Mouse (Mus musculus) small intestine, adult 2 months (tissue): ENCODE measurements around the gene Clstn1.

Experiments used
- CTCF ChIP-seq: fragments of 200-500 bp; IDR thresholded peaks from 2 replicates; pipeline ENCODE4 v1.5.1; 2012; ENCODE audit warnings: low read depth, mild to moderate bottlenecking, control low read depth, inconsistent platforms, low read length, moderate library complexity, mixed read lengths; ENCODE audit not compliant: insufficient replicate concordance, insufficient read length; ENCODE audit errors: extremely low read depth
- POLR2A ChIP-seq: fragments of 200-500 bp; IDR thresholded peaks from 2 replicates; pipeline ENCODE4 v1.6.1; 2012; ENCODE audit warnings: low read depth, mild to moderate bottlenecking, control low read depth, inconsistent platforms, low read length, moderate library complexity

GRCm38 (mm10) chr4:149551696-149552095 is 34.6 kb upstream of the Clstn1 start:
- TF ChIP-seq POLR2A = no peak
- TF ChIP-seq CTCF = no peak
